Mouse (Mus musculus): ENCODE measurements around the gene Bcl9l. TPM values are rescaled to one million over a fixed set of nuclear protein-coding genes. Genes with fewer than 3 reads are reported as not detected.

Gene Bcl9l
- total RNA-seq, 2 experiments from 2014 or later, result 44.6 to 59.4 TPM

DNA sequence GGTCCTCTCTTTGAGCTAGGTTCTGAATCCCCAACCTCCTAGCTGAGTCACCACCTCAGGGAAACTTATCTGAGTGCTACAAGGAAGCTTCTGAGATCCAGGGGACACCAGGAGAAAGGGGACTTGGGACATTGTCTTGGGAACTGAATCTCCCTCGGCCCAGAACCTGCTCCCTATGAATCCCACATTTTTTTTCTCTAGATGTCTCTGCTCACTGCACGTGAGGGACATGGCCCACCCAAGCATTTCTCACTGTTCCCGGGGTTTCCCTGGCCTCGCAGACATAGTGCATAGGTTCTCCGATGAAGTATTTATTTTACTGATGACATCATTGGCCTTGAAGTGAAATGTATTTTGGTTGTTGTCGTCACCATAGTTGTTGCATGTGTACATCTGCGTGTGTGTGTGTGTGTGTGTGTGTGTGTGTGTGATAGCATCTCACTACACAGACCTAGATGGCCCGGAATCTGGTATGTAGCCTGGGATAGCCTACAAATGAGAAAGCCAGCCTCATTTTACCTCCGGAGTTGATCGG, 13.3 kb downstream of the Bcl9l start:
- intact Hi-C loops (cut with DNase I), result no loop called here
- no peak for DNase-seq

- DNase-seq, result peak in 1 of 2 experiments; percentile 4
- intact Hi-C loops (cut with DNase I), result no loop called here
Measured at GRCm38 (mm10) chr9:44496803-44497461, 14.3 kb downstream of the Bcl9l start.

DNA sequence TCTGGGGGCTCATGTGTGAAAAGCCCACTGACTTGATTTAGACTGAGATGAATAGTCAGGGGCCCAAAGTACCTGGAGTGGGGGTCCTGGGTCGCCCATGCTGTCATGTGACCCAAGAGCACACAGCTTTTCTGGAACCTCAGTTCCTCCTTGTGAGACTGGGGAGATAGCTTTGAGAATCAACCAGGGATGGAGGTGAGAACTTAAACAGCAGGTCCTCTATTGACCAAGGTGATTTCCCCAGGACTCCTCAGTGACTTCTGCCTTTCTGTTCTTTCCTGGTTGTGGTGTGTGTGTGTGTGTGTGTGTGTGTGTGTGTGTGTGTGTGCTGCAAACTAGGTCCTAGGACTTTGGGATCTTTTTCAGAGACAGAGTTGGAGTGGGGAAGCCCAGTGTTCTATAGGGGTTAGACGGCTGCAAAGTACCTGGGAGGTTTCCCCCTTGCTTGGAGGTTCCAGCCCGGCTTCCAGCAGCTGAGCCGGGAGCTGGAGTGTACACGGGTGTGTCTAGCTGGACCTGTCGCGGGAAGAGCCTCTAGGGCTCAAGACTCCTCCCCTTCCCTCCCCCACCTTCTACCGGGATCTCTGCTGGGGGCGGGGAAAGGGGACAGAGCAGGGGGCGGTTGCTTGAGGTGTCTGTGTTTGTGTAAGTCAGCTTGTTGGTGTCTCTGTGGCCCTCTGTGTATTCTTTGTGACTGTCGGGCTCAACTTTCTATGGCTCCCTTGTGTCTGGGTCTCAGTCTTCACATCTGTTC, 15.2 kb downstream of the Bcl9l start:
- DNase-seq, result peak; percentile 34 to 49
- intact Hi-C loops (cut with DNase I), result loop anchor here (1.0 kb wide), 1 partner anchor 14 kb away; no protein-coding TSS in a partner anchor

GRCm38 (mm10) chr9:44498421-44499355, 16.1 kb downstream of the Bcl9l start:
- intact Hi-C loops (cut with DNase I), result loop anchor here (1.0 kb wide), 1 partner anchor 15 kb away; no protein-coding TSS in a partner anchor
- DNase-seq, result peak; percentile 74 to 83

DNA sequence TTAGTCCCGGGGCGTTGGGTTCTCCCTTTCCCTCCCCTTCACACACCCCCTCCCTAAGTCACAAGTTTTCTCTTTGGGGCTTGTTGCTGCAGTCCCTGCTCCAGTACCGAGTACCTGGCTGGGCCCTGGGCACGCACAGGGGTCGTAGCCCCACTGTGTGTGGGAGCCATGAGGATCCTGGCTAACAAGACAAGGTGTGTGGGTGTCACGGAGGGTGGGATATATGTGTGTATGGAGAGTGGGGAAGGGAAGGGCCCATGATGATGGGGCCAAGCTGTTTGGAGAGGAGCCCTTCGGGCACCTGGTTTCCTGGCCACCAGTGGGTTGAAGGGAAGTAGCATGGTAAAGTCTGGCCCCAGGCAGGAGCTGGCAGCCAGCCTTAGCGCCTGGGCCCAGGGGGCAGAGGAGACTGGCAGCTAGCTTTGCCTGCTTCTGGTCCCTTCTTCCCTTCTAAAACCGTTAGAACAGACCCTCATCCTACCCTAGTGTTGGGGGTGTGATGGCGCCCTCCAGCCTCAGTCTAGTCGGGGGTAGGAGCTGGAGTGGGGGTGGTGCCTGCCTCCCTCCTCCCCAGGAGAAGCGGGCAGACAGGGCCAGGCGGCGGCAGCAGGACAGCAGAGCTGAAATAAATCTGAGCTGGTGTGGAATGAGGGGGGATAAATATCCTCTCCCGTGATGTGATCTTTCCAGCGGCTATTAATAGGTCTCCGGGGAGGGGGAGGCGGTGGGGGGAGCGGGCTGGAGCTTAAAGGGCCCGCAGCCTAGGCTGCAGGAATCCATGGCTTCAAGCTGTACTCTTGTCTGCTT, 16.9 kb downstream of the Bcl9l start:
- intact Hi-C loops (cut with DNase I), result no loop called here
- peak; percentile 55 to 75 for DNase-seq

- intact Hi-C loops (cut with DNase I), result no loop called here
- peak; percentile 16 to 50 for DNase-seq
Measured at GRCm38 (mm10) chr9:44500163-44500533, 17.5 kb downstream of the Bcl9l start.

- DNase-seq, result peak in 1 of 2 experiments; percentile 4
- intact Hi-C loops (cut with DNase I), result no loop called here
Measured at GRCm38 (mm10) chr9:44500638-44501175, 18.1 kb downstream of the Bcl9l start.

DNA sequence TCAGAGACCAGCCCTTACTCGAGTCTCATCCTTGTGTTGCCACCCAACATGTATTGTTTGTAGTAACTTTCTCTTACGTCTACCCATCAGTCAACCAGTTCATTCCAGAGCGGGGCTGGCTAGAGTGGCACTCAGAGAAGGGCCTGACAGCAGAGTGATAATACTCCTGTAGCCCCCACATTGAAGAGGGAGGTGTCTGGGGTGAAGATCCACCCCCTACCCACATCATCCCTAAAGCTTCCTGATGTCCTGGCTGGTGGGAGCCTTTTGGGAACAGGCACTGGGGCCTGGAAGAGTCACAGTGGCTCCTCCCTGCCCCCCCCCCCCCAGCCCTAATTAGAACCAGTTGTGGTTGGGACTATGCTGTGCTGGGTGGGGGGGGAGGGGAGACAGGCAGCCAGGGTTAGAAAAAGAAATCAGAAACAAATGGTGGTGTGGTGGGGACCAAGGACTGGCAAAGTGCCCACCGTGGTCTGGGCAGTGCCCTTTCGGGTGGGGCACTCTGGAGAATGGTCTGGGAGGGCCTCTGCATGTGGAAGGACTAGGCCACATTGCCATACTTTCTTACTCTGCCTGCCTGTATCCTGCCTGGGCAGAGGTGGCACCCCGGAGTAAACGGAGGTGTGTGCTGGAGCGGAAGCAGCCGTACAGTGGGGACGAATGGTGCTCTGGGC, 18.7 kb downstream of the Bcl9l start:
- intact Hi-C loops (cut with DNase I), result no loop called here
- peak in 1 of 2 experiments; percentile 14 for DNase-seq

GRCm38 (mm10) chr9:44502006-44502405, 19.4 kb downstream of the Bcl9l start:
- peak; percentile 86 to 88 for DNase-seq
- intact Hi-C loops (cut with DNase I), result loop anchor here (1.0 to 2.0 kb wide), 3 partner anchors 22 to 151 kb away; partner anchors contain the start of gene Upk2

DNA sequence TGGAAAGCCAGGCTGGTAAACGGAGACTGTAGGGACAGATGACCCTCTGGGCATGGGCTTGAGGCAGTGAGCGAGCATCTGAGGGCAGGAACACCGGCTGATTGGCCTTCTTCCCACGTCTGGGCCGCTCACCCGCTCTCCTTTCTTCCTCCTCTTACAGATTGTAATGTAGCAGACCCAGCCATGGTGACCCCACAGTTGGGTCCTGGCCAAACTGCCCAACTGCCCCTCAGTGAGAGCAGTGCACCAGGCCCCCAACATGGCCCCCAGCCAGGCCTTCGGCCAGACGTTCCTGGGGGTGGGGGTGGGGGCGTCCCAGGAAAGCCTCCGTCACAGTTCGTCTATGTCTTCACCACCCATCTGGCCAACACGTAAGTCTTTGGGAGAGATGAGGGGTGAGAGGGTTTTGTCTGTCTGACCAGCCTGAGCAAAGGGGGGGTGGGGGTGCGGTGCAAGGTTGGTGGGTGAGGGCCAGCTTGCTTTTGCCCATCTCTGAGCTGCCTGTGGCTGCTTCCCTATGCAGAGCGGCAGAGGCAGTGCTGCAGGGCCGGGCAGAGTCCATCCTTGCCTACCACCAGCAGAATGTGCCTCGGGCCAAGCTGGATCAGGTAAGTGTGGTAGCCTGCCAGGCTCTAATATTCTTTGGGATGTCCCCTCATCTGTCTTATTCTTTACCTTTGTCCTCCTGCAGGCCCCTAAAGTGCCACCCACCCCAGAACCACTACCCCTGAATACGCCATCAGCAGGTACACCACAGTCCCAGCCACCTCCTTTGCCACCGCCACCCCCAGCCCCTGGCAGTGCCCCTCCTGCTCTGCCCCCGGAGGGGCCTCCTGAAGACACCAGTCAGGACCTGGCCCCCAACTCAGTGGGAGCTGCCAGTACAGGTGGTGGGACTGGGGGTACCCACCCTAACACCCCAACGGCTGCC, 22.5 kb downstream of the Bcl9l start:
- DNase-seq, result no peak
- intact Hi-C loops (cut with DNase I), result no loop called here

- intact Hi-C loops (cut with DNase I), result no loop called here
- DNase-seq, result no peak
Measured at GRCm38 (mm10) chr9:44505824-44506467, 23.3 kb downstream of the Bcl9l start.

- intact Hi-C loops (cut with DNase I), result no loop called here
- DNase-seq, result no peak
Measured at GRCm38 (mm10) chr9:44506566-44506965, 23.9 kb downstream of the Bcl9l start.

DNA sequence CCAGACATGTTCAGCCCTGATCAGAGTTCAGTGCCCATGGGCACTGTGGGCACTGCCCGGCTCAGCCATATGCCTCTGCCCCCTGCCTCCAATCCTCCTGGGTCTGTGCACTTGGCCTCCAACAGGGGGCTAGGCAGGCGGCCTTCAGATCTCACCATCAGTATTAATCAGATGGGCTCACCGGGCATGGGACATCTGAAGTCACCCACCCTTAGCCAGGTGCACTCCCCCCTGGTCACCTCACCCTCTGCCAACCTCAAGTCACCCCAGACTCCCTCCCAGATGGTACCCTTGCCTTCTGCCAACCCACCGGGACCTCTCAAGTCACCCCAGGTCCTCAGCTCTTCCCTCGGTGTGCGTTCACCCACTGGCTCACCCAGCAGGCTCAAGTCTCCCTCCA, 24.7 kb downstream of the Bcl9l start:
- intact Hi-C loops (cut with DNase I), result no loop called here
- no peak for DNase-seq

GRCm38 (mm10) chr9:44508124-44508619, 25.5 kb downstream of the Bcl9l start:
- DNase-seq, result no peak
- intact Hi-C loops (cut with DNase I), result no loop called here

DNA sequence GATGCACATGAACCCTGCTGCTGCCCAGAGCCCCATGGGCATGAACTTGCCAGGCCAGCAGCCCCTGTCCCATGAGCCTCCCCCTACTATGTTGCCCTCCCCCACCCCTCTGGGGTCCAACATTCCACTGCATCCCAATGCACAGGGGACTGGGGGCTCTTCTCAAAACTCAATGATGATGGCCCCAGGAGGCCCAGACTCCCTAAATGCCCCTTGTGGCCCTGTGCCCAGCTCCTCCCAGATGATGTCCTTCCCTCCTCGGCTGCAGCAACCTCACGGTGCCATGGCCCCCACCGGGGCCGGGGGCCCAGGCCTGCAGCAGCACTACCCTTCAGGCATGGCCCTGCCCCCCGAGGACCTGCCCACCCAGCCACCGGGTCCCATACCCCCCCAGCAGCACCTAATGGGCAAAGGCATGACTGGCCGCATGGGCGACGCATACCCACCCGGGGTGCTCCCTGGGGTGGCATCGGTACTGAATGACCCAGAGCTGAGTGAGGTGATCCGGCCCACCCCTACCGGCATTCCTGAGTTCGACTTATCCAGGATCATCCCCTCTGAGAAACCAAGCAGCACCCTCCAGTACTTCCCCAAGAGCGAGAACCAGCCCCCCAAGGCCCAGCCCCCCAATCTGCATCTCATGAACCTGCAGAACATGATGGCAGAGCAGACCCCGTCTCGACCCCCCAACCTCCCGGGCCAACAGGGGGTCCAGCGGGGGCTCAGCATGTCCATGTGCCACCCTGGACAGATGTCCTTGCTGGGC, 26.3 kb downstream of the Bcl9l start:
- no peak for DNase-seq

More for the DNA sequence above, 26.3 kb downstream of the Bcl9l start:
- intact Hi-C loops (cut with DNase I), result no loop called here

Measured in heart, postnatal 36 days (tissue).